Mouse (Mus musculus): ENCODE results near the gene Usp7. TPM values are rescaled to one million over a fixed set of nuclear protein-coding genes. Genes with fewer than 3 reads are reported as not detected.

Gene Usp7
- polyA plus RNA-seq, 1 experiment from 2014 or later = 45.7 TPM

DNA sequence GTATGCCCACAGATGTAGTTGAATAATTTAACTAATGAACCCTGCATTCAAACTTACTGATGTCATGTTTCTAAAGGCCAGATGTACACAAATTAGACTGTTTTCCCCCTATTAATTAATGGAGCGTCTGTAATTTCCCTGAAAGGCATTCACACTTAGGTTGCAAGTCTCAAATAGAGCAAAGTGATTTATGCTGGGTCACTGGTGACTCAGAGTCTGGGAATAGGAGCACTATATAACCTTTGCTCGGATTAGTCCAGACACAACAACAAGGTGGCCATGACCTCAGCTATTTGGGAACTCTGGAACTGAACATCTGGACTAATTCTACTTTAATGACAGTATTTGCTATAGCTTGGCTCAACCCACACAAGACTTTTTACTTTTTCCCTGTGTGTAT, 3.8 kb upstream of the Usp7 start:
- DNase-seq (ENCODE audit: low spot score) = no peak
- H3K4me2 ChIP-seq (ENCODE audit: low read depth, low read length, severe bottlenecking) = no peak overlapping the region
- H3K27me3 ChIP-seq (ENCODE audit: control insufficient read depth, insufficient read depth, low read length) = no peaks in the 10 kb centered on the region
- ATAC-seq (replicated peaks; ENCODE audit: low FRiP score) = no peak
- H3K9me3 ChIP-seq (ENCODE audit: control insufficient read depth, low read length) = peaks cover 4% of the 10 kb centered on the region; the same call in 1 of the 2 replicates
- H3K4me1 ChIP-seq (replicated peaks; ENCODE audit: control insufficient read depth, insufficient read depth, low read length) = no peaks in the 10 kb centered on the region
- no peak overlapping the region for H3K9ac ChIP-seq (ENCODE audit: low read length)
- 80% methylated on average over 2 of the region's 2 CpGs for WGBS
- H3K4me3 ChIP-seq (ENCODE audit: low read depth, low read length) = no peak overlapping the region
- no peaks in the 10 kb centered on the region for H3K36me3 ChIP-seq (ENCODE audit: control insufficient read depth, insufficient read depth, low read length)
- no peak overlapping the region for H3K27ac ChIP-seq (ENCODE audit: low read depth, low read length)

DNA sequence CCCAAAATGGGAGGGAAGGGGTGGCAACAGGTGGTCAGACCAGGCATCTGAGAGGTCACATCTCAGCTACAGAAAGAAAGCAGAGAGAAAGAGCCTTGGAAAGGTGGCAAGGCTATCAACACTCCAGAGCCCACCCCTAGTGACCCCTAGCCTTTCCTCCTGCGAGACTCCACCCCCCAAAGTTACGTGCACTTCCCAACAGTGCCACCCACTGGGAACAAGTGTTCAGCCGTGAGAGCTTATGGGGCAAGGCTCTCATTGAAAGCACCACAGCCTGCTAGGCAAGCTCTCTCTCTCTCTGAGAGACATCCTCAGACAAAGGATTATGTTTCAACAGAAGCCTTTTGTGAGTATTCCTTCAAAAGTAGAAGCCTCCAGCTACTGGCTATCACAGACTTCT, 2.8 kb upstream of the Usp7 start:
- Histone ChIP-seq H3K4me1 (replicated peaks; ENCODE audit: control insufficient read depth, insufficient read depth, low read length) (no peaks in the 10 kb centered on the region), H3K9ac (ENCODE audit: low read length) (no peak overlapping the region), H3K27ac (ENCODE audit: low read depth, low read length) (no peak overlapping the region), H3K4me2 (ENCODE audit: low read depth, low read length, severe bottlenecking) (no peak overlapping the region), H3K27me3 (ENCODE audit: control insufficient read depth, insufficient read depth, low read length) (no peaks in the 10 kb centered on the region), H3K4me3 (ENCODE audit: low read depth, low read length) (no peak overlapping the region), H3K36me3 (ENCODE audit: control insufficient read depth, insufficient read depth, low read length) (no peaks in the 10 kb centered on the region), H3K9me3 (ENCODE audit: control insufficient read depth, low read length) (peaks cover under 1% of the 10 kb centered on the region; the same call in 1 of the 2 replicates)
- DNase-seq (ENCODE audit: low spot score) (no peak), ATAC-seq (replicated peaks; ENCODE audit: low FRiP score) (no peak)
- 11% methylated on average over 3 of the region's 3 CpGs for WGBS

DNA sequence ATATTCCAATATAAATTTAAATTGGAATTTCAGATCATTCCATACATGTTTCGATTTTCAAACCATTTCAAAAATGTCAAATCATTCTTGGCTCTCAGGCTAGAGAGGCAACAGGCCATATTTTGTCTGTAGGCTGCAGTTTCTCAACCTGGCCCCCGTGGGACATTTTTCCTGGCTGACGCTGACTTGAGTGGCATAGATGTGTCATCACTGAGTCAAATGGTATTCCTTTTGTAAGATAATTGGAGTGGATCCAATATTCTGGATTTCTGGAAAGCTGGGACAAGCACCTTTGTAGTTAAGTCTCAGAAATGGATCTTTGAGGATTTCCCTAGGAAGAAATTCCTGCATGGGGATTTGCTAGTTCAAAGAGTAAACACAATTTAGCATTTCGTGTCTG, 1.2 kb downstream of the Usp7 start:
- H3K27ac ChIP-seq (ENCODE audit: low read depth, low read length) = no peak overlapping the region
- no peaks in the 10 kb centered on the region for H3K27me3 ChIP-seq (ENCODE audit: control insufficient read depth, insufficient read depth, low read length)
- ATAC-seq (replicated peaks; ENCODE audit: low FRiP score) (no peak), DNase-seq (ENCODE audit: low spot score) (no peak)
- H3K9ac ChIP-seq (ENCODE audit: low read length) = no peak overlapping the region
- 89% methylated on average over 4 of the region's 4 CpGs for WGBS
- no peak overlapping the region for H3K4me3 ChIP-seq (ENCODE audit: low read depth, low read length)
- no peaks in the 10 kb centered on the region for H3K36me3 ChIP-seq (ENCODE audit: control insufficient read depth, insufficient read depth, low read length)
- H3K9me3 ChIP-seq (ENCODE audit: control insufficient read depth, low read length) = no peaks in the 10 kb centered on the region
- peaks cover 3% of the 10 kb centered on the region; the same call in 1 of the 2 replicates for H3K4me1 ChIP-seq (replicated peaks; ENCODE audit: control insufficient read depth, insufficient read depth, low read length)
- no peak overlapping the region for H3K4me2 ChIP-seq (ENCODE audit: low read depth, low read length, severe bottlenecking)

DNA sequence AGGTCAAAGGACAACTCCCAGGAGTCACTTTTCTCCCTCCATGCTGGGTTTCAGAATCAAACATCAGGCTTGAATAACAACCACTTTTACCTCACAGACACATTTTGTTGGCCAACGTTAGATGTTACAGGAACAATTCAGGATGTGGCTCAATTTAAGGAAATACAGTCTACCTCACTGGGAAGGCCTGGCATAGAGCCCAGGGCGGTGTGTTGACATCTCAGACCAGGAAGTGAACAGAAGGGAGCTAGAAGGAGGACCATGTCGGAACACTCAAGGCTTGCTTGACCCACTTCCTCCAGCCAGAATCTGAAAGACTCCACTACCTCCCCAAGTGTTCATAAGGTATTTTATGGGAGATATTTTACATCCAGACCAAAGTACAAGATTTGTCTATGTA, 7.4 kb downstream of the Usp7 start:
- 81% methylated on average over 3 of the region's 3 CpGs for WGBS
- peaks cover 3% of the 10 kb centered on the region; the same call in 1 of the 2 replicates for H3K4me1 ChIP-seq (replicated peaks; ENCODE audit: control insufficient read depth, insufficient read depth, low read length)
- no peak for ATAC-seq (replicated peaks; ENCODE audit: low FRiP score)

DNA sequence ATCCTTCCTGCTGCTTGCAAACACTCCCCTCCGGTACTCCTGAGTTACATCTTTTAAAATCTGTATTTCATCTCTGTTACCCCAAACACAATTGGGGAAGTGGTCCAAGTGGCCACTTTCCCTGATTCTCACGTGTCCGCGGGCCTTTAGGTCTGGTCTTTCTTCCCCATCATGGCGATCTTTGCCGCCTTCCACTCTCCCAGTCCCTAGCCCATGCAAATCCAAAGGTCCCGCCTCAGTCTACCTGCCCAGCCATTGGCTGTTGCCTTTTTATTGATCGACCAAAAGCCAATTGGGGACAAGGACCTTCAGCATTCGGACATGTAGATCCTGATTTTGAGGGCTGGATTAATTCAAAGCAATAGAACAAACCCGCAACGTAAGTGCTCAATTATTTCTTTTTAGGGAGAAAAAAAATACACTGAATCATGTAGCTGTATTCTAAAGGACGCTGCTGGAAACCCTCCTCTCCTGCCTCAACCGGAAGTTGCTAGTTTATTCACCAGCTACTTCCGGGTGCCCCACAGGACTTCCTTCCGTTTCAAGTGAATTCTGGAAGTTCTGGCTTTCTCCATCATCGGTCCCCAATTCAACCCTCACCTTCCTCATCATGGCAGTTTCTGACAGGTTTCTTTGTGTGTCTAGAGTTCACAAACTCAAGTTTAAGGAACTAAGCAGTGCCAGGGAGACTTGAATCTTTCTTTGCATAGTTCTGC, 8.8 kb downstream of the Usp7 start:
- Histone ChIP-seq H3K4me2 (ENCODE audit: low read depth, low read length, severe bottlenecking) (no peak overlapping the region), H3K4me1 (replicated peaks; ENCODE audit: control insufficient read depth, insufficient read depth, low read length) (peaks cover 3% of the 10 kb centered on the region; the same call in 1 of the 2 replicates), H3K27ac (ENCODE audit: low read depth, low read length) (no peak overlapping the region), H3K9me3 (ENCODE audit: control insufficient read depth, low read length) (no peaks in the 10 kb centered on the region), H3K9ac (ENCODE audit: low read length) (no peak overlapping the region), H3K4me3 (ENCODE audit: low read depth, low read length) (no peak overlapping the region), H3K36me3 (ENCODE audit: control insufficient read depth, insufficient read depth, low read length) (no peaks in the 10 kb centered on the region), H3K27me3 (ENCODE audit: control insufficient read depth, insufficient read depth, low read length) (no peaks in the 10 kb centered on the region)
- ATAC-seq (replicated peaks; ENCODE audit: low FRiP score) (no peak), DNase-seq (ENCODE audit: low spot score) (no peak)
- 87% methylated on average over 16 of the region's 16 CpGs for WGBS

More for the DNA sequence above, 7.4 kb downstream of the Usp7 start:
- H3K4me3 ChIP-seq (ENCODE audit: low read depth, low read length) = no peak overlapping the region
- no peaks in the 10 kb centered on the region for H3K27me3 ChIP-seq (ENCODE audit: control insufficient read depth, insufficient read depth, low read length)
- no peaks in the 10 kb centered on the region for H3K36me3 ChIP-seq (ENCODE audit: control insufficient read depth, insufficient read depth, low read length)
- H3K9ac ChIP-seq (ENCODE audit: low read length) = no peak overlapping the region
- no peaks in the 10 kb centered on the region for H3K9me3 ChIP-seq (ENCODE audit: control insufficient read depth, low read length)
- no peak for DNase-seq (ENCODE audit: low spot score)
- no peak overlapping the region for H3K27ac ChIP-seq (ENCODE audit: low read depth, low read length)
- no peak overlapping the region for H3K4me2 ChIP-seq (ENCODE audit: low read depth, low read length, severe bottlenecking)

DNA sequence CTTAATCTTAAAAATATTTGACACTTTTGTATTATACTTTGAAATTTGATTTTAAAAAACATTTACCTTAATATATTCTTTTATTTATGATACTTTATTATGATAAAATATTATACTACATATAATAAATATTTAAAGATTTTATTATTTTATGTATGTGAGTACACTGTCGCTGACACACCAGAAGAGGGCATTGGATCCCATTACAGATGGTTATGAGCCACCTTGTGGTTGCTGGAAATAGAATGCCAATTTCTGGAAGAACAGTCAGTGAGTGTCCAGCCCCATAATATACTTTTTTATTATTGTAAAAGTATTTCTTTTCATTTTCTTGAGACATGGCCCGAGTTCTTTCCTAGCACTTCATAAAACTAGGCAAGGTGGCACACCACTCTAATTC, 10.4 kb downstream of the Usp7 start:
- Histone ChIP-seq H3K9ac (ENCODE audit: low read length) (no peak overlapping the region), H3K9me3 (ENCODE audit: control insufficient read depth, low read length) (no peaks in the 10 kb centered on the region), H3K4me3 (ENCODE audit: low read depth, low read length) (no peak overlapping the region), H3K27ac (ENCODE audit: low read depth, low read length) (no peak overlapping the region), H3K36me3 (ENCODE audit: control insufficient read depth, insufficient read depth, low read length) (no peaks in the 10 kb centered on the region), H3K27me3 (ENCODE audit: control insufficient read depth, insufficient read depth, low read length) (no peaks in the 10 kb centered on the region), H3K4me2 (ENCODE audit: low read depth, low read length, severe bottlenecking) (no peak overlapping the region), H3K4me1 (replicated peaks; ENCODE audit: control insufficient read depth, insufficient read depth, low read length) (no peaks in the 10 kb centered on the region)
- 90% methylated on average over 2 of the region's 2 CpGs for WGBS
- no peak for DNase-seq (ENCODE audit: low spot score)
- no peak for ATAC-seq (replicated peaks; ENCODE audit: low FRiP score)

DNA sequence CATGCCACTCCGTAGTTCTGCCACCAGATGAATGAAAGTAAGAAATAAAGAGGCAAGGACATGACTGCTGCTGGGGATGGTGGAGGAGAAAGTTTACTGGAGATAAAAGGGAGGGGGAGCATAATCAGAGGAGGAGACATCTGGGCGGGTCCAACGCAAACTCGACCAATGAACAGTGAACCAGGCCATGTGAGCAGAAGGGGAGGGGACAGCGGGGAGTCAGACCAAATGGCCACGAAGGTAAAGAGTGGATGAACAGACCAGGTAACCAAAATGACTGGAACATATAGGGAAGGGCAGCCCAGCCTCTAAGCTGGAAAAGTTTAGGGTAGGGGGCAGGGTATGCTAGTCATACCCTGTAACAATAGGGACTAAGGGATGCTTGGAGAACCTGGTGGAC, 10.9 kb downstream of the Usp7 start:
- Histone ChIP-seq H3K36me3 (ENCODE audit: control insufficient read depth, insufficient read depth, low read length) (no peaks in the 10 kb centered on the region), H3K9me3 (ENCODE audit: control insufficient read depth, low read length) (no peaks in the 10 kb centered on the region), H3K4me1 (replicated peaks; ENCODE audit: control insufficient read depth, insufficient read depth, low read length) (no peaks in the 10 kb centered on the region), H3K4me2 (ENCODE audit: low read depth, low read length, severe bottlenecking) (no peak overlapping the region), H3K9ac (ENCODE audit: low read length) (no peak overlapping the region), H3K27ac (ENCODE audit: low read depth, low read length) (no peak overlapping the region), H3K27me3 (ENCODE audit: control insufficient read depth, insufficient read depth, low read length) (no peaks in the 10 kb centered on the region), H3K4me3 (ENCODE audit: low read depth, low read length) (no peak overlapping the region)
- no peak for DNase-seq (ENCODE audit: low spot score)
- 71% methylated on average over 6 of the region's 6 CpGs for WGBS
- ATAC-seq (replicated peaks; ENCODE audit: low FRiP score) = no peak

DNA sequence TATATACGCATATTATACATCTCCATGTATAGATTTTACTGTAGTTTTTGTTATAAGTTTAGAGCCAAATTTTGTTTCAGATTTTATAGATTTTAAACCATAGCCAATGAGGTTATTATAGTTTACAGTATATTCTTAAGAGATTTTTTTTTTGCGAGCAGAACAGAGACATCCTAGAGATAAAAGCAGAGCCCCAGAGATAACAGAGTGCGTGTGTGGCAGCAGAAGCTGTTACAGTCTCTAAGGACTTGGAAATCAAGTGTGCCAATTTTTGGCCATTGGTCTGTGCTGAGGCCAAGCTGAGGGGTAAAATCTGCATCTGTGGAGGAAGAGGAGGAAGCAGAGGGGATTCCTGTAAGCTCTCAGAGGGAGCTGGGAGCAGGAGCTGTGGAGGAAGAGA, 11.9 kb downstream of the Usp7 start:
- H3K4me1 ChIP-seq (replicated peaks; ENCODE audit: control insufficient read depth, insufficient read depth, low read length) = no peaks in the 10 kb centered on the region
- 79% methylated on average over 3 of the region's 3 CpGs for WGBS

DNA sequence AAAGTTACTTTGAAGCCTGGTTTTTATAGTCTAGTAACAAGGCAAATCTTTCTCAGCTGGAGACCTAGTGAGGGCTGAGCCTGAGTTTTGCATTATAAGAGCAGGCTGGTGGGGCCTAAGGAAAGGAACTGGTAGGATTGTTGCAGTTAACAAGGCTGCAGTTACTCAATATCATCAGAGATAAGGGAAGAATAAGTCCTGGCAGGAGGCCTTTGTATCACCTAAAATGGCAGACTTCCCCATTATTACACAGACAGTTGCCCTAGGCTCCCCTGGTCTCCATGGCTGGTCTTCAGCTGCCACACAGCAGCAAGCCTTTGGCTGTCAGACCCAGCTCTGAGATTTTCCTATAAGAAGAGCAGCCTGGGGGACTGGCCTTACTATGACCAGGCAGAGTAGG, 13.4 kb downstream of the Usp7 start:
- Histone ChIP-seq H3K9me3 (ENCODE audit: control insufficient read depth, low read length) (no peaks in the 10 kb centered on the region), H3K9ac (ENCODE audit: low read length) (no peak overlapping the region), H3K36me3 (ENCODE audit: control insufficient read depth, insufficient read depth, low read length) (no peaks in the 10 kb centered on the region), H3K27ac (ENCODE audit: low read depth, low read length) (no peak overlapping the region), H3K4me3 (ENCODE audit: low read depth, low read length) (no peak overlapping the region), H3K27me3 (ENCODE audit: control insufficient read depth, insufficient read depth, low read length) (no peaks in the 10 kb centered on the region), H3K4me2 (ENCODE audit: low read depth, low read length, severe bottlenecking) (no peak overlapping the region), H3K4me1 (replicated peaks; ENCODE audit: control insufficient read depth, insufficient read depth, low read length) (no peaks in the 10 kb centered on the region)
- ATAC-seq (replicated peaks; ENCODE audit: low FRiP score) = no peak
- no peak for DNase-seq (ENCODE audit: low spot score)

More for the DNA sequence above, 11.9 kb downstream of the Usp7 start:
- Histone ChIP-seq H3K27ac (ENCODE audit: low read depth, low read length) (no peak overlapping the region), H3K27me3 (ENCODE audit: control insufficient read depth, insufficient read depth, low read length) (no peaks in the 10 kb centered on the region), H3K9me3 (ENCODE audit: control insufficient read depth, low read length) (no peaks in the 10 kb centered on the region), H3K4me3 (ENCODE audit: low read depth, low read length) (no peak overlapping the region), H3K9ac (ENCODE audit: low read length) (no peak overlapping the region), H3K4me2 (ENCODE audit: low read depth, low read length, severe bottlenecking) (no peak overlapping the region), H3K36me3 (ENCODE audit: control insufficient read depth, insufficient read depth, low read length) (no peaks in the 10 kb centered on the region)
- DNase-seq (ENCODE audit: low spot score) = no peak
- ATAC-seq (replicated peaks; ENCODE audit: low FRiP score) = no peak
